Mouse (Mus musculus): ENCODE data around the gene Clptm1. TPM values are rescaled to one million over a fixed set of nuclear protein-coding genes. Genes with fewer than 3 reads are reported as not detected.

The Clptm1 gene
- polyA plus RNA-seq, 1 experiment = 142 TPM

GRCm38 (mm10) chr7:19668947-19669721 lies 4.3 kb upstream of the Clptm1 start:
- TF ChIP-seq CTCF (IDR thresholded peaks at IDR 0.05; ENCODE audit: borderline replicate concordance, control insufficient read depth, extremely low read depth, insufficient read depth, low read length, poor library complexity) (peak; percentile 21; the same call in 1 of the 2 replicates), POLR2A (IDR thresholded peaks at IDR 0.05; ENCODE audit: control insufficient read depth, extremely low read depth, insufficient read depth, low read length, poor library complexity) (no peak)
- no peaks in the 10 kb centered on the region for H3K36me3 ChIP-seq (ENCODE audit: control insufficient read depth, insufficient read depth, low read length)
- H3K27ac ChIP-seq (ENCODE audit: control insufficient read depth, insufficient read depth, low read length) = no peak overlapping the region
- no peak overlapping the region for H3K4me3 ChIP-seq (ENCODE audit: control insufficient read depth, insufficient read depth, low read length)
- WGBS = 11% methylated on average over 10 of the region's 10 CpGs
- peaks cover 11% of the 10 kb centered on the region for H3K4me1 ChIP-seq (replicated peaks; ENCODE audit: control insufficient read depth, insufficient read depth, low read length)
- no peaks in the 10 kb centered on the region for H3K27me3 ChIP-seq (ENCODE audit: control insufficient read depth, insufficient read depth, low read length)
- DNase-seq = peak; percentile 88

GRCm38 (mm10) chr7:19667434-19667833 lies 2.6 kb upstream of the Clptm1 start:
- Histone ChIP-seq H3K36me3 (ENCODE audit: control insufficient read depth, insufficient read depth, low read length) (no peaks in the 10 kb centered on the region), H3K4me3 (ENCODE audit: control insufficient read depth, insufficient read depth, low read length) (no peak overlapping the region), H3K27ac (ENCODE audit: control insufficient read depth, insufficient read depth, low read length) (no peak overlapping the region; the same call in 1 of the 2 replicates), H3K27me3 (ENCODE audit: control insufficient read depth, insufficient read depth, low read length) (no peaks in the 10 kb centered on the region), H3K4me1 (replicated peaks; ENCODE audit: control insufficient read depth, insufficient read depth, low read length) (peaks cover 19% of the 10 kb centered on the region)
- 84% methylated on average over 2 of the region's 2 CpGs for WGBS
- DNase-seq = no peak
- TF ChIP-seq POLR2A (IDR thresholded peaks at IDR 0.05; ENCODE audit: control insufficient read depth, extremely low read depth, insufficient read depth, low read length, poor library complexity) (no peak), CTCF (IDR thresholded peaks at IDR 0.05; ENCODE audit: borderline replicate concordance, control insufficient read depth, extremely low read depth, insufficient read depth, low read length, poor library complexity) (no peak)

- no peak for DNase-seq
- Histone ChIP-seq H3K4me3 (ENCODE audit: control insufficient read depth, insufficient read depth, low read length) (no peak overlapping the region), H3K4me1 (replicated peaks; ENCODE audit: control insufficient read depth, insufficient read depth, low read length) (peaks cover 19% of the 10 kb centered on the region), H3K36me3 (ENCODE audit: control insufficient read depth, insufficient read depth, low read length) (no peaks in the 10 kb centered on the region), H3K27me3 (ENCODE audit: control insufficient read depth, insufficient read depth, low read length) (no peaks in the 10 kb centered on the region), H3K27ac (ENCODE audit: control insufficient read depth, insufficient read depth, low read length) (no peak overlapping the region)
- 89% methylated on average over 3 of the region's 3 CpGs for WGBS
- no peak for TF ChIP-seq CTCF (IDR thresholded peaks at IDR 0.05; ENCODE audit: borderline replicate concordance, control insufficient read depth, extremely low read depth, insufficient read depth, low read length, poor library complexity)
- TF ChIP-seq POLR2A (IDR thresholded peaks at IDR 0.05; ENCODE audit: control insufficient read depth, extremely low read depth, insufficient read depth, low read length, poor library complexity) = no peak
Measured at GRCm38 (mm10) chr7:19666750-19667149, 1.9 kb upstream of the Clptm1 start.

DNA sequence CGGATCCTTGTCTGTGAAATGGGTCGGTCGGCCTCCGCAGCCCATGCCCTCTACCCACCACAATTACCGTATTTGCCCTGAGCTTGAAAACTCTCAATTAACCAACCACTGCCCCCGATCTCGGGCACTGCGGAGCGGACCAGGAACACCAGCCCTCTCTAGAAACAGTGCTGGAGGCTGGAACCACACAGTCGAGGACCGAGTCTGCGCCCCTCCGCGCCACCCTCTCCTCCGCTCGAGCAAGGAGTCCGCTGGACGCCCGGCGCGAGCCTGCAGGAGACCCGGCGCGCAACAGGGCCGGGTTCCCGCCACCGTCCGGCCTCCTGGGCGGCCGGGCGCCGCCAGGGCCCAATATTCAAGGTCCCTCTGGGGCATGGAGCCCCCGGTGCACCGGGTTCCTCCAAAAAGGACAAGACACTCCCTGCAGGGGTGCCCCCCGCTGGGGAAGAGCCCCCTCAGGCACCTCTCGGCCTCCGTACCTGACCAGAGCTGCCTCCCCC lies 328 bp downstream of the Clptm1 start:
- TF ChIP-seq CTCF (IDR thresholded peaks at IDR 0.05; ENCODE audit: borderline replicate concordance, control insufficient read depth, extremely low read depth, insufficient read depth, low read length, poor library complexity) (no peak), POLR2A (IDR thresholded peaks at IDR 0.05; ENCODE audit: control insufficient read depth, extremely low read depth, insufficient read depth, low read length, poor library complexity) (0 out of 2 replicates have a peak, but pooled peaks have one; percentile 58)
- DNase-seq = no peak
- H3K4me3 ChIP-seq (ENCODE audit: control insufficient read depth, insufficient read depth, low read length) = peak overlapping the region; percentile 80
- no peaks in the 10 kb centered on the region for H3K27me3 ChIP-seq (ENCODE audit: control insufficient read depth, insufficient read depth, low read length)
- H3K27ac ChIP-seq (ENCODE audit: control insufficient read depth, insufficient read depth, low read length) = no peak overlapping the region
- peaks cover 19% of the 10 kb centered on the region for H3K4me1 ChIP-seq (replicated peaks; ENCODE audit: control insufficient read depth, insufficient read depth, low read length)
- under 1% methylated on average over 37 of the region's 37 CpGs for WGBS
- H3K36me3 ChIP-seq (ENCODE audit: control insufficient read depth, insufficient read depth, low read length) = no peaks in the 10 kb centered on the region

GRCm38 (mm10) chr7:19663940-19664339 lies 893 bp downstream of the Clptm1 start:
- no peak for TF ChIP-seq POLR2A (IDR thresholded peaks at IDR 0.05; ENCODE audit: control insufficient read depth, extremely low read depth, insufficient read depth, low read length, poor library complexity)
- TF ChIP-seq CTCF (IDR thresholded peaks at IDR 0.05; ENCODE audit: borderline replicate concordance, control insufficient read depth, extremely low read depth, insufficient read depth, low read length, poor library complexity) = no peak
- Histone ChIP-seq H3K36me3 (ENCODE audit: control insufficient read depth, insufficient read depth, low read length) (no peaks in the 10 kb centered on the region), H3K4me1 (replicated peaks; ENCODE audit: control insufficient read depth, insufficient read depth, low read length) (peaks cover 15% of the 10 kb centered on the region), H3K27ac (ENCODE audit: control insufficient read depth, insufficient read depth, low read length) (no peak overlapping the region), H3K27me3 (ENCODE audit: control insufficient read depth, insufficient read depth, low read length) (no peaks in the 10 kb centered on the region), H3K4me3 (ENCODE audit: control insufficient read depth, insufficient read depth, low read length) (peak overlapping the region; percentile 80)
- DNase-seq = peak; percentile 11
- 21% methylated on average over 8 of the region's 8 CpGs for WGBS

- TF ChIP-seq POLR2A (IDR thresholded peaks at IDR 0.05; ENCODE audit: control insufficient read depth, extremely low read depth, insufficient read depth, low read length, poor library complexity) (no peak), CTCF (IDR thresholded peaks at IDR 0.05; ENCODE audit: borderline replicate concordance, control insufficient read depth, extremely low read depth, insufficient read depth, low read length, poor library complexity) (no peak)
- Histone ChIP-seq H3K27ac (ENCODE audit: control insufficient read depth, insufficient read depth, low read length) (no peak overlapping the region), H3K4me3 (ENCODE audit: control insufficient read depth, insufficient read depth, low read length) (no peak overlapping the region), H3K36me3 (ENCODE audit: control insufficient read depth, insufficient read depth, low read length) (peaks cover 34% of the 10 kb centered on the region), H3K4me1 (replicated peaks; ENCODE audit: control insufficient read depth, insufficient read depth, low read length) (no peaks in the 10 kb centered on the region), H3K27me3 (ENCODE audit: control insufficient read depth, insufficient read depth, low read length) (no peaks in the 10 kb centered on the region)
- WGBS = 97% methylated on average over 2 of the region's 2 CpGs
- no peak for DNase-seq
Measured at GRCm38 (mm10) chr7:19652614-19653013, 12.2 kb downstream of the Clptm1 start.

Data from thymus, adult 2 months (tissue).